Mouse (Mus musculus): Measurements from ENCODE around the gene Shq1.

DNA sequence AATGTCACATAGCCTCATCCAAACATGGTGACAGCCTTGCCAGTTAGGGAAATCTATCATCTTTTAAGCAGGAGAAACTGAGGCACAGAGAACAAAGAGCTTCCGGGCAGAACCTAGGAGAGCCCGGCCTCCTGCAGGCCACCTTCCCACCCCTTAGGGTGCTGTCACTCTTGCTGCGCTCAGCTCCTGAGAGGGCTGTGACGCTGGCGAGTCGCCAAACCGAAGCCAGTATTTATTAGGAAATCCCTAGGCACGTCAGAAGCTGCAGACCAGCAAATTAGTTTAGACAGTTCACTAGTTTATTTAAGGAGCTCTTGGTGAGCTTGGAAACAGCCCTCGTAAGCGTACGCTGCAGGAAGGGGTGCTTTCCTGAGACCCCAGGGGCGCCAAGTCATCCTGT lies 151.1 kb downstream of the Shq1 start:
- TF ChIP-seq MYOG (IDR thresholded peaks at IDR 0.05; ENCODE audit: control insufficient read depth, extremely low read depth, insufficient read length) (no peak), CTCF (IDR thresholded peaks at IDR 0.05; ENCODE audit: control insufficient read depth, insufficient read depth, insufficient read length) (no peak), USF1 (IDR thresholded peaks at IDR 0.05; ENCODE audit: low read depth) (no peak)

All from C2C12 (cell line).